Mouse (Mus musculus): ENCODE data around the gene Zfp574. TPM values are rescaled to one million over a fixed set of nuclear protein-coding genes. Genes with fewer than 3 reads are reported as not detected.

The Zfp574 gene
- 10.4 and 11.0 TPM in 2 replicates for total RNA-seq (2023)

GRCm38 (mm10) chr7:25071979-25072715, at the start of gene Zfp574, which contains the start of gene Grik5:
Zfp574 (plus strand) TSS chr7:25072567.
Grik5 (minus strand) TSS chr7:25072346.

Other genes with a start within 250 kb of the Zfp574 start
- 2.0 and 3.2 TPM in 2 replicates for gene Gm9844, start 210.4 kb upstream of the Zfp574 start, total RNA-seq (2023)
- gene Lypd4, start 202.6 kb upstream of the Zfp574 start, total RNA-seq (2023), result not detected in 2 replicates
- gene Dmrtc2, start 202.5 kb upstream of the Zfp574 start, total RNA-seq (2023), result not detected in 2 replicates
- 415 and 552 TPM in 2 replicates for gene Rps19, start 188.2 kb upstream of the Zfp574 start, total RNA-seq (2023)
- gene Cd79a, start 175.2 kb upstream of the Zfp574 start, total RNA-seq (2023), result 2.2 and 8.9 TPM in 2 replicates
- gene Arhgef1, start 169.7 kb upstream of the Zfp574 start, total RNA-seq (2023), result 564 and 862 TPM in 2 replicates
- not detected in 2 replicates for gene Gm4881, start 128.1 kb upstream of the Zfp574 start, total RNA-seq (2023)
- gene Rabac1, start 99.8 kb upstream of the Zfp574 start, total RNA-seq (2023), result 138 and 148 TPM in 2 replicates
- 230 and 240 TPM in 2 replicates for gene Atp1a3, start 66.6 kb upstream of the Zfp574 start, total RNA-seq (2023)
- gene Grik5, start 221 bp upstream of the Zfp574 start, total RNA-seq (2023), result 1.7 and 5.5 TPM in 2 replicates
- 7.4 and 8.8 TPM in 2 replicates for gene Pou2f2, start 107.2 kb downstream of the Zfp574 start, total RNA-seq (2023)
- gene Dedd2, start 148.0 kb downstream of the Zfp574 start, total RNA-seq (2023), result 228 and 310 TPM in 2 replicates
- gene Zfp526, start 148.9 kb downstream of the Zfp574 start, total RNA-seq (2023), result 7.1 and 8.5 TPM in 2 replicates
- 66.1 and 79.7 TPM in 2 replicates for gene Gsk3a, start 165.3 kb downstream of the Zfp574 start, total RNA-seq (2023)
- gene Erf, start 178.2 kb downstream of the Zfp574 start, total RNA-seq (2023), result 7.6 and 9.5 TPM in 2 replicates
- gene Cic, start 195.1 kb downstream of the Zfp574 start, total RNA-seq (2023), result 191 and 236 TPM in 2 replicates
- 4.6 and 9.4 TPM in 2 replicates for gene Pafah1b3, start 225.4 kb downstream of the Zfp574 start, total RNA-seq (2023)
- gene Prr19, start 228.8 kb downstream of the Zfp574 start, total RNA-seq (2023), result not detected in 2 replicates
- not detected in 2 replicates for gene Tmem145, start 233.5 kb downstream of the Zfp574 start, total RNA-seq (2023)
- gene Megf8, start 244.6 kb downstream of the Zfp574 start, total RNA-seq (2023), result 1.9 and 3.2 TPM in 2 replicates

Data from neutrophil, adult 65 days (primary cell).